Mouse (Mus musculus) brown adipose tissue, adult 24 weeks (tissue): Measurements from ENCODE around the gene Prkg1. TPM values are rescaled to one million over a fixed set of nuclear protein-coding genes. Genes with fewer than 3 reads are reported as not detected.

Source experiments
- H3K27ac ChIP-seq: fragments of 200-500 bp; replicated peaks from 2 replicates; pipeline ENCODE4 v1.5.1; 2012; ENCODE audit warnings: low read depth, mild to moderate bottlenecking, low read length
- H3K4me1 ChIP-seq: fragments of 200-500 bp; 2 replicates; pipeline ENCODE4 v1.6.1; 2012; ENCODE audit warnings: low read length, mixed read lengths; ENCODE audit not compliant: control insufficient read depth, insufficient read depth, insufficient read length
- H3K4me3 ChIP-seq: fragments of 200-500 bp; 2 replicates; pipeline ENCODE4 v1.5.1; 2012; ENCODE audit warnings: low read depth, mild to moderate bottlenecking, low read length, moderate library complexity; ENCODE audit not compliant: insufficient read depth
- polyA plus RNA-seq: library from polyadenylated mRNA; stranded (reverse); fragments of >200 nt; gene quantifications from 2 replicates; pipeline ENCODE4 v1.2.4, GENCODE M21; 2012; ENCODE audit not compliant: missing spikeins, insufficient read depth, insufficient read length

Gene Prkg1
- polyA plus RNA-seq, 1 experiment = 1.3 TPM

- H3K27ac ChIP-seq = no peak overlapping the region
- H3K4me3 ChIP-seq = no peak overlapping the region
These were observed 667.0 kb downstream of the Prkg1 start for GRCm38 (mm10) chr19:31097857-31098256.

GRCm38 (mm10) chr19:31083761-31084160, 681.1 kb downstream of the Prkg1 start:
- peak overlapping the region; percentile 82 for H3K4me3 ChIP-seq
- peaks cover 10% of the 10 kb centered on the region for H3K4me1 ChIP-seq
- no peak overlapping the region for H3K27ac ChIP-seq

More at GRCm38 (mm10) chr19:31097857-31098256, 667.0 kb downstream of the Prkg1 start:
- no peaks in the 10 kb centered on the region for H3K4me1 ChIP-seq

- H3K27ac ChIP-seq = peak within 1 kb of the TSS; percentile 93
- peaks cover 10% of the 10 kb centered on the region for H3K4me1 ChIP-seq
- peak within 1 kb of the TSS; percentile 82 for H3K4me3 ChIP-seq
These were observed 682.0 kb downstream of the Prkg1 start, which contains the start of gene Cstf2t for GRCm38 (mm10) chr19:31082662-31083429. Gene Cstf2t, plus strand, starts transcription at chr19:31082837.

GRCm38 (mm10) chr19:31082226-31082625, 682.6 kb downstream of the Prkg1 start:
- peaks cover 10% of the 10 kb centered on the region for H3K4me1 ChIP-seq
- no peak overlapping the region for H3K27ac ChIP-seq
- H3K4me3 ChIP-seq = peak overlapping the region; percentile 54

GRCm38 (mm10) chr19:31078241-31078640, 686.6 kb downstream of the Prkg1 start:
- peaks cover under 1% of the 10 kb centered on the region; the same call in 1 of the 2 replicates for H3K4me1 ChIP-seq
- H3K27ac ChIP-seq = no peak overlapping the region
- H3K4me3 ChIP-seq = no peak overlapping the region

GRCm38 (mm10) chr19:31076106-31076505, 688.7 kb downstream of the Prkg1 start:
- H3K4me3 ChIP-seq = no peak overlapping the region
- no peaks in the 10 kb centered on the region for H3K4me1 ChIP-seq

GRCm38 (mm10) chr19:31074717-31075063, 690.1 kb downstream of the Prkg1 start:
- no peak overlapping the region for H3K27ac ChIP-seq
- no peak overlapping the region for H3K4me3 ChIP-seq
- H3K4me1 ChIP-seq = no peaks in the 10 kb centered on the region

More at GRCm38 (mm10) chr19:31076106-31076505, 688.7 kb downstream of the Prkg1 start:
- no peak overlapping the region for H3K27ac ChIP-seq

- Histone ChIP-seq H3K4me3 (no peak overlapping the region), H3K27ac (no peak overlapping the region), H3K4me1 (no peaks in the 10 kb centered on the region)
These were observed 690.7 kb downstream of the Prkg1 start for GRCm38 (mm10) chr19:31073959-31074716.

- Histone ChIP-seq H3K4me3 (no peak overlapping the region), H3K4me1 (no peaks in the 10 kb centered on the region), H3K27ac (no peak overlapping the region; the same call in 1 of the 2 replicates)
These were observed 699.5 kb downstream of the Prkg1 start for GRCm38 (mm10) chr19:31065206-31065781.

GRCm38 (mm10) chr19:31064740-31065139, 700.1 kb downstream of the Prkg1 start:
- Histone ChIP-seq H3K27ac (no peak overlapping the region), H3K4me3 (no peak overlapping the region), H3K4me1 (no peaks in the 10 kb centered on the region)

- Histone ChIP-seq H3K4me1 (no peaks in the 10 kb centered on the region), H3K27ac (no peak overlapping the region), H3K4me3 (no peak overlapping the region)
These were observed 718.2 kb downstream of the Prkg1 start for GRCm38 (mm10) chr19:31046601-31047000.

- Histone ChIP-seq H3K4me3 (no peak overlapping the region), H3K27ac (no peak overlapping the region), H3K4me1 (no peaks in the 10 kb centered on the region)
These were observed 723.6 kb downstream of the Prkg1 start for GRCm38 (mm10) chr19:31040948-31041847.

- no peaks in the 10 kb centered on the region for H3K4me1 ChIP-seq
- no peak overlapping the region for H3K27ac ChIP-seq
- no peak overlapping the region for H3K4me3 ChIP-seq
These were observed 725.9 kb downstream of the Prkg1 start for GRCm38 (mm10) chr19:31038951-31039350.

- H3K4me3 ChIP-seq = no peak overlapping the region
- no peak overlapping the region for H3K27ac ChIP-seq
- no peaks in the 10 kb centered on the region for H3K4me1 ChIP-seq
These were observed 733.2 kb downstream of the Prkg1 start for GRCm38 (mm10) chr19:31031596-31031995.
